Mouse (Mus musculus) megakaryocyte, embryonic 14.5 days (primary cell): ENCODE measurements around the gene Traf7.

Experiments
- FLI1 ChIP-seq: IDR thresholded peaks from 2 replicates; pipeline ENCODE4 v1.6.1; 2012; ENCODE audit warnings: low read length, inconsistent platforms, mixed read lengths
- GATA1 ChIP-seq: IDR thresholded peaks from 3 replicates; pipeline ENCODE4 v1.6.1; 2012; ENCODE audit warnings: mixed read lengths, low read length, inconsistent platforms, borderline replicate concordance

DNA sequence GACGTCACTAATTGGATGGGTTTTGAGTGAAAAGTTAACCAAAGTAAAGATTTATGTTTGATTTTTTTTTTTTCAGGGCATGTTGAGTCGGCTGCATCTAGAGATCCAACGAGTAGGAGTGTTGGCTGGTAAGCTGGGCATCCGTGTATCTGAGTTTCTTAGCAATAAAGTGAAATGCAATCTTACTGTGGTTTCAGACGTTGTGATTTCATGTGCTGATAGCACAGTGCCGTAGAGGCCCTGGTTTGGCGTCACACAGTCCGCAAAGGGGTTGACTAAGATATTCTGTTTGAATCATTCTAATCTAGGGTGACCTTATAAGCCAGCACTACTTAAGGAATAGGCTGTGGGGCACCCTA is 801 bp upstream of the Traf7 start:
- TF ChIP-seq GATA1 (no peak), FLI1 (no peak)
